Mouse (Mus musculus): ENCODE data around the gene Cdc5l. TPM values are rescaled to one million over a fixed set of nuclear protein-coding genes. Genes with fewer than 3 reads are reported as not detected.

Gene Cdc5l
- polyA plus RNA-seq, 2 experiments: 38.0 to 62.5 TPM

- H3K27me3 ChIP-seq (ENCODE audit: control insufficient read depth, insufficient read depth, low read length): no peaks in the 10 kb centered on the region
- H3K36me3 ChIP-seq (ENCODE audit: control insufficient read depth, insufficient read depth, low read length): peaks cover 11% of the 10 kb centered on the region; the same call in 1 of the 2 replicates
- DNase-seq (ENCODE audit: low spot score) (no peak), ATAC-seq (ENCODE audit: low FRiP score, low read depth) (no peak)
- H3K4me1 ChIP-seq (ENCODE audit: control insufficient read depth, insufficient read depth, low read length): no peaks in the 10 kb centered on the region
- H3K27ac ChIP-seq (replicated peaks; ENCODE audit: low read depth, low read length): no peak overlapping the region
- H3K9me3 ChIP-seq (ENCODE audit: control insufficient read depth, low read length): no peaks in the 10 kb centered on the region; the same call in 1 of the 2 replicates
- H3K4me3 ChIP-seq (replicated peaks; ENCODE audit: low read length): no peak overlapping the region
- no peak for TF ChIP-seq POLR2A (IDR thresholded peaks at IDR 0.05; ENCODE audit: borderline replicate concordance, extremely low read depth, insufficient read depth, insufficient read length)
- WGBS: 66% methylated on average over 3 of the region's 3 CpGs
- no peak overlapping the region for H3K9ac ChIP-seq (ENCODE audit: low read depth, low read length, severe bottlenecking)
- no peak overlapping the region for H3K4me2 ChIP-seq (replicated peaks; ENCODE audit: low read depth, low read length, severe bottlenecking)
These were observed 50.2 kb downstream of the Cdc5l start for GRCm38 (mm10) chr17:45383305-45383704.

- ATAC-seq (ENCODE audit: low FRiP score, low read depth) (no peak), DNase-seq (ENCODE audit: low spot score) (no peak)
- no peaks in the 10 kb centered on the region for H3K27me3 ChIP-seq (ENCODE audit: control insufficient read depth, insufficient read depth, low read length)
- peaks cover 14% of the 10 kb centered on the region for H3K4me1 ChIP-seq (ENCODE audit: control insufficient read depth, insufficient read depth, low read length)
- H3K4me2 ChIP-seq (replicated peaks; ENCODE audit: low read depth, low read length, severe bottlenecking): no peak overlapping the region
- no peak overlapping the region for H3K4me3 ChIP-seq (replicated peaks; ENCODE audit: low read length)
- peaks cover 3% of the 10 kb centered on the region; the same call in 1 of the 2 replicates for H3K36me3 ChIP-seq (ENCODE audit: control insufficient read depth, insufficient read depth, low read length)
- H3K9ac ChIP-seq (ENCODE audit: low read depth, low read length, severe bottlenecking): no peak overlapping the region
- no peak for TF ChIP-seq POLR2A (IDR thresholded peaks at IDR 0.05; ENCODE audit: borderline replicate concordance, extremely low read depth, insufficient read depth, insufficient read length)
- 93% methylated on average over 9 of the region's 9 CpGs for WGBS
- no peaks in the 10 kb centered on the region; the same call in 1 of the 2 replicates for H3K9me3 ChIP-seq (ENCODE audit: control insufficient read depth, low read length)
- H3K27ac ChIP-seq (replicated peaks; ENCODE audit: low read depth, low read length): no peak overlapping the region
These were observed 54.2 kb downstream of the Cdc5l start for GRCm38 (mm10) chr17:45379271-45379784.

GRCm38 (mm10) chr17:45377323-45377722, 56.2 kb downstream of the Cdc5l start:
- H3K9ac ChIP-seq (ENCODE audit: low read depth, low read length, severe bottlenecking): no peak overlapping the region
- no peak overlapping the region for H3K4me3 ChIP-seq (replicated peaks; ENCODE audit: low read length)
- no peaks in the 10 kb centered on the region for H3K9me3 ChIP-seq (ENCODE audit: control insufficient read depth, low read length)
- H3K27me3 ChIP-seq (ENCODE audit: control insufficient read depth, insufficient read depth, low read length): peaks cover 16% of the 10 kb centered on the region
- no peak for TF ChIP-seq POLR2A (IDR thresholded peaks at IDR 0.05; ENCODE audit: borderline replicate concordance, extremely low read depth, insufficient read depth, insufficient read length)
- peak overlapping the region; percentile 53; the same call in 1 of the 2 replicates for H3K27ac ChIP-seq (replicated peaks; ENCODE audit: low read depth, low read length)
- H3K4me2 ChIP-seq (replicated peaks; ENCODE audit: low read depth, low read length, severe bottlenecking): no peak overlapping the region
- 29% methylated on average over 5 of the region's 5 CpGs for WGBS
- peak; percentile 51; the same call in 1 of the 2 replicates for ATAC-seq (ENCODE audit: low FRiP score, low read depth)
- no peaks in the 10 kb centered on the region for H3K36me3 ChIP-seq (ENCODE audit: control insufficient read depth, insufficient read depth, low read length)
- DNase-seq (ENCODE audit: low spot score): peak; percentile 41
- peaks cover 21% of the 10 kb centered on the region for H3K4me1 ChIP-seq (ENCODE audit: control insufficient read depth, insufficient read depth, low read length)

DNA sequence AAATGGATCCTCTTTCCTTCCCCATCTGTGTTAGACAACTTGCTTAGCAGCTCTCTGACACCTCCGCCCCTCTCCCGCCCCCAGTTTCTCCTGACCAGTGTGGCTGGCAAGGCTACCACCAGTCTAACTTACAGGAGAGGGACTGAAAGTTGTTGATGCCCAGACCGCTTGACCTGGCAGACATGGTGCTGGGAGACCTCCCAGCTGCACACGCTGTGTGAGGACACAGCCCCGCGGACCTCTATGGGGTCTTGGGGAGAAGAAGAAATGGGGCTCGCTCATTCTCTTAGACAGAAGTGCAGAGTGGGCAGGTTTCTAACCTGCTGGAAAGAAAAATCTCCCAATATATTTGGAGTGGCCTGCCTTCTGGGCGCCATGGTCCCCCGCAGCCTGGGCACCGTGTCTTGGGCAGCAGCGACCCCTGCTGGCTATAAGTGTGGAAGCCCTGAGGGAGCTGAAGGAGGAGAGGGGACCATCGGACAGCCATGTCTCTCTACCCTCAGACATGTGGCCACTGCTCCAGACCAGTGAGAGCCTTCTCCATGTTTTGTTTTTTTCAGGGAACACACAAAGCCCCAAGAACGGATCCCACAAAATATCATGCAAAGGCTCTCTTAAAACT, 59.4 kb downstream of the Cdc5l start:
- ATAC-seq (ENCODE audit: low FRiP score, low read depth): peak; percentile 53; the same call in 1 of the 2 replicates
- DNase-seq (ENCODE audit: low spot score): peak; percentile 63
- WGBS: 31% methylated on average over 13 of the region's 13 CpGs
- Histone ChIP-seq H3K9me3 (ENCODE audit: control insufficient read depth, low read length) (no peaks in the 10 kb centered on the region), H3K36me3 (ENCODE audit: control insufficient read depth, insufficient read depth, low read length) (no peaks in the 10 kb centered on the region), H3K27me3 (ENCODE audit: control insufficient read depth, insufficient read depth, low read length) (peaks cover 25% of the 10 kb centered on the region), H3K4me2 (replicated peaks; ENCODE audit: low read depth, low read length, severe bottlenecking) (no peak overlapping the region), H3K4me3 (replicated peaks; ENCODE audit: low read length) (no peak overlapping the region), H3K9ac (ENCODE audit: low read depth, low read length, severe bottlenecking) (no peak overlapping the region), H3K4me1 (ENCODE audit: control insufficient read depth, insufficient read depth, low read length) (peaks cover 33% of the 10 kb centered on the region), H3K27ac (replicated peaks; ENCODE audit: low read depth, low read length) (no peak overlapping the region)
- TF ChIP-seq POLR2A (IDR thresholded peaks at IDR 0.05; ENCODE audit: borderline replicate concordance, extremely low read depth, insufficient read depth, insufficient read length): no peak

DNA sequence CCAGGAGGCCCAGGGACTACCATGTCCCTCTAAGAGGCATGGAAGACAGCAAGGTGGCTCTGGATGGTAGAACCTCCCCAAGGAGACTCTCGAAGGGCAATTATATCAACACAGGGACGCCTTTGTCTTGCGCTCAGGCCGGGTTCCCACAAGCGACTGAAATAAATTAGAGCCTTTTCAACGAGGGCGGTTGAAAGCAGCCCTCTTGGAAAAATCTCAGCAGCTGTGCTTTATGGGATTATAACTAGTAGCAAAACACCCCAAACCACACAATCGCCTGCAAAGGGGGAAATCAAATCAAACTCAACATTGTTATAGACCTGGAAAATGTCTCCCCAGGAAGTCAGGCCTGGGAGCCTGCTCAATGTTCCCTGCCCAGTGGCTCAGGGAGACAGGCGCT, 62.5 kb downstream of the Cdc5l start:
- TF ChIP-seq POLR2A (IDR thresholded peaks at IDR 0.05; ENCODE audit: borderline replicate concordance, extremely low read depth, insufficient read depth, insufficient read length): no peak
- H3K4me2 ChIP-seq (replicated peaks; ENCODE audit: low read depth, low read length, severe bottlenecking): no peak overlapping the region
- WGBS: 18% methylated on average over 9 of the region's 9 CpGs
- no peaks in the 10 kb centered on the region for H3K9me3 ChIP-seq (ENCODE audit: control insufficient read depth, low read length)
- H3K9ac ChIP-seq (ENCODE audit: low read depth, low read length, severe bottlenecking): no peak overlapping the region
- H3K4me3 ChIP-seq (replicated peaks; ENCODE audit: low read length): no peak overlapping the region
- peaks cover 19% of the 10 kb centered on the region for H3K4me1 ChIP-seq (ENCODE audit: control insufficient read depth, insufficient read depth, low read length)
- DNase-seq (ENCODE audit: low spot score) (peak; percentile 35), ATAC-seq (ENCODE audit: low FRiP score, low read depth) (no peak)
- H3K27me3 ChIP-seq (ENCODE audit: control insufficient read depth, insufficient read depth, low read length): peaks cover 37% of the 10 kb centered on the region
- H3K27ac ChIP-seq (replicated peaks; ENCODE audit: low read depth, low read length): no peak overlapping the region
- H3K36me3 ChIP-seq (ENCODE audit: control insufficient read depth, insufficient read depth, low read length): no peaks in the 10 kb centered on the region

Data from limb, embryonic 14.5 days (tissue).